Mouse (Mus musculus): ENCODE measurements at regions not wholly inside any gene's neighbourhood (a gene's known extent, or its start where the extent isn't known, plus 50 kb on each side); places are given as distances from the start of the nearest gene placed in this dataset.

DNA sequence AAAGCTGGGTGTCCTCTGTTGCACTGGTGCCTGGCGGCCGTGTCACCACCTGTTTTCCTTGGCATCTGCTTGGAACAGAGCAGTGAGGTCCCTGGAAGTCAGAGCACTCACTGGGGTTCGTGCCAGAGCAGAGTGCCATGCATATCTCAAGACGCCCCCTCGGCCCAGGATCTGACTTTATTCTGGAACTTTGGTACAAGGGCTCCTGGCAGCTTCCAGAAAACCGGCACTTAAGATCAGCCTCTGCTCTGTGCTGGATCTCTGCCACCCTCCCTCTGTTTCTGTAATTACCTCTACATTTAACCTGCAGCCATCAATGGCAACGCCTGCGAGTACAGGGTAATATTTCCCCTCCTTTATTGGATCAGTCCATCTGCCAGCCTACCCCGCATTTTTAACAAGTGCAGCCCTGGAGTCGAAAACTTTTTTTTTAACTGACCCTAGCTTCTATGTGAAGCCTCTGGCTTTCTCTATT lies 416.9 kb downstream of the Nr2f2 start:
- no peak for TF ChIP-seq POLR2A (IDR thresholded peaks at IDR 0.05; ENCODE audit: control insufficient read depth, low read depth, low read length)
- no peak for TF ChIP-seq CTCF (IDR thresholded peaks at IDR 0.05; ENCODE audit: control insufficient read depth, insufficient read depth, insufficient replicate concordance, low read depth, low read length)
